Mouse (Mus musculus): ENCODE results near the gene Prap1.
"Not testable (repeated sequence)": the region's sequence is repeated elsewhere in the genome, so short reads cannot be mapped to it uniquely, and the experiment has no call there.

Prap1 gene

GRCm38 (mm10) chr7:140082242-140082678, 10.9 kb upstream of the Prap1 start, which contains the start of gene Caly:
TSS of gene Caly (minus strand) at chr7:140082548.
- no peak for DNase-seq (ENCODE audit: low spot score)

- DNase-seq (ENCODE audit: low spot score), result no peak
These were observed 2.6 kb upstream of the Prap1 start for GRCm38 (mm10) chr7:140090601-140091000.

GRCm38 (mm10) chr7:140094954-140095353, 1.8 kb downstream of the Prap1 start:
- DNase-seq (ENCODE audit: low spot score), result no peak

- no peak for DNase-seq (ENCODE audit: low spot score)
These were observed 2.4 kb downstream of the Prap1 start for GRCm38 (mm10) chr7:140095556-140095955.

GRCm38 (mm10) chr7:140096055-140096454, 2.9 kb downstream of the Prap1 start:
- DNase-seq (ENCODE audit: low spot score), result no peak

- DNase-seq (ENCODE audit: low spot score), result no peak
These were observed 5.3 kb downstream of the Prap1 start for GRCm38 (mm10) chr7:140098466-140098865.

GRCm38 (mm10) chr7:140101498-140101897, 8.3 kb downstream of the Prap1 start:
- DNase-seq (ENCODE audit: low spot score), result no peak

GRCm38 (mm10) chr7:140101993-140102860, 9.0 kb downstream of the Prap1 start, which contains the start of gene Fuom:
TSS of gene Fuom (minus strand) at chr7:140102441.
- peak; percentile 75 for DNase-seq (ENCODE audit: low spot score)

- no peak for DNase-seq (ENCODE audit: low spot score)
These were observed 10.8 kb downstream of the Prap1 start for GRCm38 (mm10) chr7:140104009-140104408.

GRCm38 (mm10) chr7:140111943-140112342, 18.7 kb downstream of the Prap1 start:
- DNase-seq (ENCODE audit: low spot score), result no peak

GRCm38 (mm10) chr7:140115583-140116328, 22.6 kb downstream of the Prap1 start, which contains the start of gene Paox:
TSS of gene Paox (plus strand) at chr7:140115799.
- peak; percentile 76 for DNase-seq (ENCODE audit: low spot score)

- peak; percentile 90 for DNase-seq (ENCODE audit: low spot score)
These were observed 23.3 kb downstream of the Prap1 start, which contains the start of gene Echs1 for GRCm38 (mm10) chr7:140116329-140117054. TSS of gene Echs1 (minus strand) at chr7:140116476.

- DNase-seq (ENCODE audit: low spot score), result no peak
These were observed 27.3 kb downstream of the Prap1 start for GRCm38 (mm10) chr7:140120484-140120883.

GRCm38 (mm10) chr7:140121338-140121910, 28.2 kb downstream of the Prap1 start:
- DNase-seq (ENCODE audit: low spot score), result no peak

GRCm38 (mm10) chr7:140122765-140123164, 29.6 kb downstream of the Prap1 start:
- DNase-seq (ENCODE audit: low spot score), result no peak

GRCm38 (mm10) chr7:140124382-140124781, 31.2 kb downstream of the Prap1 start:
- no peak for DNase-seq (ENCODE audit: low spot score)

GRCm38 (mm10) chr7:140125278-140126021, 32.3 kb downstream of the Prap1 start:
- DNase-seq (ENCODE audit: low spot score), result peak; percentile 87

GRCm38 (mm10) chr7:140126022-140126350, 32.8 kb downstream of the Prap1 start:
- no peak for DNase-seq (ENCODE audit: low spot score)

- DNase-seq (ENCODE audit: low spot score), result no peak
These were observed 33.7 kb downstream of the Prap1 start for GRCm38 (mm10) chr7:140126934-140127333.

- DNase-seq (ENCODE audit: low spot score), result no peak
These were observed 34.7 kb downstream of the Prap1 start for GRCm38 (mm10) chr7:140127911-140128310.

- not testable (repeated sequence) for DNase-seq (ENCODE audit: low spot score)
These were observed 39.0 kb downstream of the Prap1 start for GRCm38 (mm10) chr7:140132184-140132583.
